Mouse (Mus musculus): ENCODE data around the gene Mgll. TPM values are rescaled to one million over a fixed set of nuclear protein-coding genes. Genes with fewer than 3 reads are reported as not detected.

Mgll gene
- total RNA-seq, 2 experiments from 2014 or later = 185 to 205 TPM

DNA sequence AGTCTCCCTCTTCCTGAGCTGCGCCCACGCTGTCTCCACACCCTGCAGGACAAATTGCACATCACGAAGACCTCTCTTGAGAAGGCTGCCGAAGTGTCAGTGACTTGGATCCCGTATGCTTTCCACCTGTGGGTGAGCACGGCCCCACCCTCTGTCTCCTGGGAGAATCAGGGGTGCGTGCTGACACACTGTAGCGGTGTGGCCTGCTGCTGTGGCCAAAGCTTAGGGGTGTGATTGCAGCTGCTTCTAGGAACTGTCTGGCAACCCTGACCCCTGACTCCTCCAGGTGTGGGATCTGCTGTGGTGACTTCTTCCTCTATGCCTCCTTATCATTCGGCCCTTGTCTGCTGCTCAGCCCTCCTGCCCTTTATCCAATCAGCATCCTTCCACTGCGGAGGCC lies 89.6 kb downstream of the Mgll start:
- intact Hi-C loops (cut with DNase I) = loop anchor here (5.0 kb wide), 1 partner anchor 82 kb away; no protein-coding TSS in a partner anchor
- DNase-seq (ENCODE audit: low spot score in 2 of 2) = no peak

- DNase-seq (ENCODE audit: low spot score in 2 of 2) = peak in 1 of 2 experiments; percentile 61
- intact Hi-C loops (cut with DNase I) = no loop called here
These were observed 90.8 kb downstream of the Mgll start for GRCm38 (mm10) chr6:88815036-88815435.

DNA sequence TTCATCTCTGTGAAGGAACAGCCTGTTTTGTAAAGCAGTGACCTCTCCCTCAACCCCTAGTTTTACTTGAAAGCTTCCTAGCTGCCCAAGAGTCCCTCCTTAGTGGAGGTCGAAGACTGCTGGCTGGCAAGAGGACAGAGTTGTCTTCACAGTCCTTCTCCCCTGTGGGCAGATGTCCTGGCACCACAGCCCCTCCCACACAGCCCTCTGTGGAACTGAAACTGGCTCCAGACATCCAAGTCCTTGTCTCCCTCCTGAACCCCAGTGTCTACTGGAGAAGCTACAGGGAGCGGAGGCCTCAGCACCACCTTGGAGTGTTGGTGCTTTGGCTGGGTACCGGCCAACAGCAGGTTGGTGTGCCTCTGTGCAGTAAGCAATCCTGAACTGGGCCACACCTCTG lies 91.3 kb downstream of the Mgll start:
- DNase-seq (ENCODE audit: low spot score in 2 of 2) = no peak
- intact Hi-C loops (cut with DNase I) = no loop called here

GRCm38 (mm10) chr6:88816913-88817312 lies 92.7 kb downstream of the Mgll start:
- intact Hi-C loops (cut with DNase I) = no loop called here

GRCm38 (mm10) chr6:88820853-88821252 lies 96.6 kb downstream of the Mgll start:
- intact Hi-C loops (cut with DNase I) = no loop called here
- DNase-seq (ENCODE audit: low spot score in 2 of 2) = no peak

More at GRCm38 (mm10) chr6:88816913-88817312, 92.7 kb downstream of the Mgll start:
- no peak for DNase-seq (ENCODE audit: low spot score in 2 of 2)

- intact Hi-C loops (cut with DNase I) = no loop called here
- no peak for DNase-seq (ENCODE audit: low spot score in 2 of 2)
These were observed 97.1 kb downstream of the Mgll start for GRCm38 (mm10) chr6:88821294-88821693.

DNA sequence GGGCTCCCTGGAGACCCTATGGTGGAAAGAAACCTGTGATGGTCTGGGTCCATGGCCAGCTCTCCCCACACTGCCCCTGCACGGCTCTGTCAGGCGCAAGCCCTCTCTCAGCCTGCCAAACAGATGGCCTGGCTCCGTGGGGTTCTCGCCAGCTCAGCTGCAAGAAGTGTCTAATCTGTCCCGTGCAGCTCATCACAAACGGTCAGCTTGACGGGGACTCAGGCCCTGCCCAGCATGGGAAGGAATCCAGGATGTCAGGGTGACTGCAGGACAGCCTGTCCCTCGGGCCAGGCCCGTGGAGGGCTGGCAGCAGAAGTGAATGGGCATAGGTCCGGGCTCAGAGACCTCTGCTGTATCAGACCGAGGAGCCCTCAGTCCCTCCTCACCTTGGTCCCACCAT lies 97.7 kb downstream of the Mgll start:
- intact Hi-C loops (cut with DNase I) = no loop called here
- peak in 1 of 2 experiments; percentile 51 for DNase-seq (ENCODE audit: low spot score in 2 of 2)

- intact Hi-C loops (cut with DNase I) = no loop called here
- DNase-seq (ENCODE audit: low spot score in 2 of 2) = no peak
These were observed 100.0 kb downstream of the Mgll start for GRCm38 (mm10) chr6:88824183-88824582.

DNA sequence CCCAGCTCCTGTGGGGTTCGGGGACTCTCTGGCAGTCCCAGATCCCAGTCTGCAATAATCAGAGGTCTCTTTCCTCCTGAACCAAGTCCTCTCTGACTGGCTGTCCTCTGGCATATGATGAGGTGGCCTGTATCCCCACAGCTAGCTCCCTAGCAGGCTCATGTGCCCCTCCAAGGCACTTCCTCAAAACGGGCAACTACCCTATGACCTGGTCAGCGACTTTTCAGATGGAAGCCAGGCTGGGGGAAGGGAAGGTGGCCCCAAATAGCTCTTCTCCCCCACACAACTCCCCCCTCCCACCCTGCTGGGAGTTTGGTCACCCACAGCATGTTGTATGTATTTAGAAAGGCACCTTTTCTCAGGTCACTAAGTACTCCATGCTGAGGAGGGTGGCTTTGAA lies 101.9 kb downstream of the Mgll start:
- DNase-seq (ENCODE audit: low spot score in 2 of 2) = no peak
- intact Hi-C loops (cut with DNase I) = loop anchor here (5.0 kb wide), 3 partner anchors 99 to 239 kb away; no protein-coding TSS in a partner anchor

DNA sequence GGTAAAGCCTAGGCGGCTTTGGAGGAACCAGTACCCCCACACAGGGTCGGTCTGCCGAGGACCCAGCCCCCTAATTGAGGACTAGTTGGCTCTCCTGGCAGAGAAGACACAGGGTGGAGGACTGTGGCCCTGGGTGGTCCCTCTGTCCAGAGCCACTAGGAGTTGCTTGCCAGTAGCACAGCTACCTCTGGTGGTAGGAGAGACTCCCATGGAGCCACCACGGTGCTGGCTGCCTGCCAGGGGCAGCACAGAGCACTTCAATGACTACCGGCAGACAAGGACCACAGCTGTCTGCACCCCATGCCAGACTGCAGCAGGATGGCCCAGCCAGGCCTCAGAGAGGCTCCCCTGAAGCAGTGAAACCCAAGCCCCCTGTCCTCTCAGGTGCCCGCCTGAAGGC lies 102.3 kb downstream of the Mgll start:
- peak; percentile 57 to 59 for DNase-seq (ENCODE audit: low spot score in 2 of 2)
- intact Hi-C loops (cut with DNase I) = loop anchor here (5.0 kb wide), 3 partner anchors 99 to 239 kb away; no protein-coding TSS in a partner anchor

DNA sequence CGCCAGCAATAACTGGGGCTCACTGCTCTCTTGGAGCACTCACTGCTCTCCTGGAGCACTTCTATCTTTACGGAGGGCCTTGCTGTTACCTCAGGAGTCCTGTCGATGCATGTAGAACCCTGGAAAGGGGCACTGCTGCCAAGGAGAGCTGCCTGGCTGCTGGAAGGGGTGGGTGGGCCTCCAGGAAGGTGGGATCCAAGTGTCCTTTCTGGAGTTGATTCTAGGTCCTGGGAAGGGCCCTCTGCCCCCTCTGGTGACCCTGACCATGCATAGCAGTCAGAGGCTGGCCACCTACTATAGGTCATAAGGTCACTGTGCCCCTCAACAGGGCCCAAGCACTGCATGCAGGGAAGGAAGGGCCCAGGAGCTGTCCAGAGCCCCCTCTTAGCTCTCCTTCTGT lies 102.8 kb downstream of the Mgll start:
- intact Hi-C loops (cut with DNase I) = loop anchor here (5.0 kb wide), 3 partner anchors 100 to 240 kb away; no protein-coding TSS in a partner anchor
- DNase-seq (ENCODE audit: low spot score in 2 of 2) = no peak

- peak in 1 of 2 experiments; percentile 76 for DNase-seq (ENCODE audit: low spot score in 2 of 2)
- intact Hi-C loops (cut with DNase I) = loop anchor here (5.0 kb wide), 3 partner anchors 100 to 240 kb away; no protein-coding TSS in a partner anchor
These were observed 103.4 kb downstream of the Mgll start for GRCm38 (mm10) chr6:88827395-88828205.

GRCm38 (mm10) chr6:88828206-88829009 lies 104.2 kb downstream of the Mgll start:
- intact Hi-C loops (cut with DNase I) = loop anchor here (5.0 kb wide), 3 partner anchors 101 to 241 kb away; no protein-coding TSS in a partner anchor

GRCm38 (mm10) chr6:88829579-88829978 lies 105.4 kb downstream of the Mgll start:
- intact Hi-C loops (cut with DNase I) = loop anchor here (5.0 kb wide), 3 partner anchors 102 to 242 kb away; no protein-coding TSS in a partner anchor

More at GRCm38 (mm10) chr6:88828206-88829009, 104.2 kb downstream of the Mgll start:
- DNase-seq (ENCODE audit: low spot score in 2 of 2) = no peak

GRCm38 (mm10) chr6:88830112-88830702 lies 106.0 kb downstream of the Mgll start:
- intact Hi-C loops (cut with DNase I) = loop anchor here (5.0 kb wide), 1 partner anchor 273 kb away; no protein-coding TSS in a partner anchor

More at GRCm38 (mm10) chr6:88829579-88829978, 105.4 kb downstream of the Mgll start:
- no peak for DNase-seq (ENCODE audit: low spot score in 2 of 2)

GRCm38 (mm10) chr6:88831456-88831855 lies 107.2 kb downstream of the Mgll start:
- intact Hi-C loops (cut with DNase I) = loop anchor here (5.0 kb wide), 1 partner anchor 274 kb away; no protein-coding TSS in a partner anchor

More at GRCm38 (mm10) chr6:88830112-88830702, 106.0 kb downstream of the Mgll start:
- no peak for DNase-seq (ENCODE audit: low spot score in 2 of 2)

DNA sequence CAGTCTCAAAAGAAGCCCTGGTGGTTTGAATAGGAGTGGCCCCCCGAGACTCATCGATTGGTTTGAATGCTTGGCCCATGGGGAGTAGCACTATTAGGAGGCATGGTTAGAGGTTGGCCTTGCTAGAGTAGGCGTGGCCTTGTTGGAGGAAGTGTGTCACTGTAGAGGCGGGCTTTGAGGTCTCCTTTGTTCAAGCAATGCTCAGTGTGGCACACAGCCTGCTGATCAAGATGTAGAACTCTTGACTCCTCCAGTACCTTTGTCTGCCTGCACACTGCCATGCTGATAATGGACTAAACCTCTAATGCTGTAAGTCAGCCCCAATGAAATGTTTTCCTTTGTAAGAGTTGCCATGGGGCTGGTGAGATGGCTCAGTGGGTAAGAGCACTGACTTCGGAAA lies 108.5 kb downstream of the Mgll start:
- intact Hi-C loops (cut with DNase I) = loop anchor here (5.0 kb wide), 1 partner anchor 275 kb away; no protein-coding TSS in a partner anchor
- DNase-seq (ENCODE audit: low spot score in 2 of 2) = no peak

More at GRCm38 (mm10) chr6:88831456-88831855, 107.2 kb downstream of the Mgll start:
- DNase-seq (ENCODE audit: low spot score in 2 of 2) = peak; percentile 54 to 73

GRCm38 (mm10) chr6:88833340-88834140 lies 109.3 kb downstream of the Mgll start:
- intact Hi-C loops (cut with DNase I) = loop anchor here (5.0 kb wide), 1 partner anchor 276 kb away; no protein-coding TSS in a partner anchor

More at GRCm38 (mm10) chr6:88833340-88834140, 109.3 kb downstream of the Mgll start:
- DNase-seq (ENCODE audit: low spot score in 2 of 2) = no peak

All from left cerebral cortex, postnatal 25 days (tissue).